Mouse (Mus musculus) heart, adult 9 months (tissue): ENCODE measurements around the gene Dph6.

Experiments used
- DNase-seq, 2 experiments: peaks; one replicate each; pipeline ENCODE4 v3.0.0; 2022; ENCODE audit warnings: low spot score in 2 of 2

Gene Dph6

GRCm38 (mm10) chr2:114540416-114540815, 114.3 kb downstream of the Dph6 start:
- no peak for DNase-seq

- DNase-seq: no peak
Observed at GRCm38 (mm10) chr2:114536032-114536431, 118.7 kb downstream of the Dph6 start.

- DNase-seq: no peak
Observed at GRCm38 (mm10) chr2:114531010-114531756, 123.6 kb downstream of the Dph6 start.

- DNase-seq: no peak
Observed at GRCm38 (mm10) chr2:114520414-114520813, 134.3 kb downstream of the Dph6 start.

DNA sequence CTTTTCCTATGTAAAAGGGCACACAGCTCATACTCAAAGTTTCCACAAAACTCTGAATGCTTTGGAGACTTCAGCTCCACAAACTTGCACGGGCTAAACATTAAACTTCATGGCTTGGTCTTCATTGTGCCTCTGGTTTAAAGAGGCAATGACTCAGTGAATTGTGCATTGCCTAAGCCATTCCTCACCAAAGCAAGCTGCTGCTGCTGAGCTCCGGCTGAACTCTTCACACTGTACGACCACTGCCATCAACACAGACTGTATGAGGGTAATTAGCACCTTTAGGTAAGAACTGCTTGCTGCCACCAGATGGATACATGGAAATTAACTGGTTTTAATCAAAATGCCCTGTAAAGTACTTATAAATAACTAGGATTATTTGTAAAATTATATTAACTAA, 134.9 kb downstream of the Dph6 start:
- DNase-seq: no peak

GRCm38 (mm10) chr2:114492398-114492797, 162.4 kb downstream of the Dph6 start:
- DNase-seq: no peak

- no peak for DNase-seq
Observed at GRCm38 (mm10) chr2:114491907-114492306, 162.9 kb downstream of the Dph6 start.

DNA sequence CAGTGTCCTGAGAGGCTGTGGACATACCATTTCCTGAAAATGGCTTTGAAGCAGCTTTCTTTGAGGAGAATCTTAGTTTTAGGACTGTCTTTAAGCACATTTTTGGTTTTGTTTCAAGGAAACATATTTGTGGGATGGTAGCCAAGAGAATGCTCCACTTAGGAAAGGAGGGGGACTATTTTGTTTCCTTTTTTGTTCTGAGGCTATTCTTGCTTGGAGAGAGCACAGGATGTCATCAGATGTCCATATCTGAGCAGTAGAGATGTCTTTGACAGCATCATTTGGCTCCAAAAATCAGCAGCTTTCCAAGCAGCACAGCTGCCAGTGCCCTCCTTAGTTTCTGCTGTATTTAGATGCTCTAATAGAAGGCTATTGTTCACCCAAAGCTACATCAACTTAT, 167.8 kb downstream of the Dph6 start:
- no peak for DNase-seq
